Mouse (Mus musculus) lung, embryonic 14.5 days (tissue): ENCODE measurements at regions not wholly inside any gene's neighbourhood (a gene's known extent, or its start where the extent isn't known, plus 50 kb on each side); places are given as distances from the start of the nearest gene placed in this dataset.
"Not testable (repeated sequence)": the region's sequence is repeated elsewhere in the genome, so short reads cannot be mapped to it uniquely, and the experiment has no call there.

Experiments used
- ATAC-seq: fragments of 200-750 bp; cut with Nextera tagmentation; 2 replicates; pipeline ENCODE4 v1.8.0; 2017; ENCODE audit warnings: mild to moderate bottlenecking, moderate TSS enrichment, moderate library complexity; ENCODE audit not compliant: insufficient read depth
- DNase-seq: peaks from one replicate; pipeline ENCODE4 v3.0.0-alpha.2; 2015
- H3K27ac ChIP-seq: fragments of 300-500 bp; sonication (generic); 2 replicates; pipeline ENCODE4 v1.5.1; 2014; ENCODE audit warnings: low read depth, mild to moderate bottlenecking, moderate library complexity
- H3K27me3 ChIP-seq: fragments of 300-500 bp; sonication (generic); 2 replicates; pipeline ENCODE4 v1.6.1; 2014; ENCODE audit warnings: low read length, control low read depth; ENCODE audit not compliant: insufficient read depth
- H3K36me3 ChIP-seq: fragments of 300-500 bp; sonication (generic); 2 replicates; pipeline ENCODE4 v1.6.1; 2014; ENCODE audit warnings: control low read depth; ENCODE audit not compliant: insufficient read depth
- H3K4me1 ChIP-seq: fragments of 300-500 bp; sonication (generic); 2 replicates; pipeline ENCODE4 v1.6.1; 2014; ENCODE audit warnings: antibody characterized with exemption, control low read depth; ENCODE audit not compliant: insufficient read depth
- H3K4me2 ChIP-seq: fragments of 300-500 bp; sonication (generic); 2 replicates; pipeline ENCODE4 v1.6.1; 2014; ENCODE audit warnings: mild to moderate bottlenecking
- H3K4me3 ChIP-seq: fragments of 300-500 bp; sonication (generic); 2 replicates; pipeline ENCODE4 v1.5.1; 2014; ENCODE audit warnings: low read depth, low read length
- H3K9ac ChIP-seq: fragments of 300-500 bp; sonication (generic); 2 replicates; pipeline ENCODE4 v1.6.1; 2014
- H3K9me3 ChIP-seq: fragments of 300-500 bp; sonication (generic); 2 replicates; pipeline ENCODE4 v1.6.1; 2016; ENCODE audit warnings: low read depth, low read length, control low read depth
- CTCF ChIP-seq: IDR thresholded peaks from 2 replicates; pipeline ENCODE4 v1.5.1; 2016; ENCODE audit warnings: antibody characterized with exemption, low read depth
- WGBS: fragments of 180-500 bp; shearing (Covaris S2); extraction: QIAGEN DNeasy Blood & Tissue Kit; methylation state at CpG from one replicate; pipeline ENCODE4 v1.1.7; 2014; 5-methylcytosine and 5-hydroxymethylcytosine counted together

DNA sequence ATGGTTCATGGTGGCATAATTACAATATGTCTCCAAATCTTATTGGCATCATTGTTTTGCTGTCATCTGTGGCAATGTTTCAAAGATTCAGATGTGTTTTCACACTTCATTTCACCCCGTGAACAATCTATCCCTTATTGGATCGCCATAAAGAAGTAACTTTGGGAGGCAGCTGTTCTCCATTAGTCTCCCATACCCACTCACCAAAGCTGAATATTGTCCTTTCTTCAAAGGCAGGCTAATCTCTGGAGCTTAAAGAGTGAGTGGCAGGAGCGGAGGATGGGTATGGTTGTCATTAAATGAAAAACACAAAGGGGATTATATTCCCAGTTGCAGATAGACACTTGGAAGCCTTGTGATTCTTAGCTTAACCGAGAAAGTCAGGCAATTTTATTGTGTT, 2660.3 kb upstream of the Gm12353 start:
- H3K27ac ChIP-seq, result no peak overlapping the region
- ATAC-seq (no peak), DNase-seq (no peak)
- 71% methylated on average over 4 of the region's 4 CpGs for WGBS
- H3K4me3 ChIP-seq, result no peak overlapping the region
- H3K27me3 ChIP-seq, result no peaks in the 10 kb centered on the region
- no peak for TF ChIP-seq CTCF
- H3K9ac ChIP-seq, result no peak overlapping the region
- H3K4me2 ChIP-seq, result no peak overlapping the region
- H3K4me1 ChIP-seq, result no peaks in the 10 kb centered on the region
- no peaks in the 10 kb centered on the region for H3K9me3 ChIP-seq
- no peaks in the 10 kb centered on the region for H3K36me3 ChIP-seq

DNA sequence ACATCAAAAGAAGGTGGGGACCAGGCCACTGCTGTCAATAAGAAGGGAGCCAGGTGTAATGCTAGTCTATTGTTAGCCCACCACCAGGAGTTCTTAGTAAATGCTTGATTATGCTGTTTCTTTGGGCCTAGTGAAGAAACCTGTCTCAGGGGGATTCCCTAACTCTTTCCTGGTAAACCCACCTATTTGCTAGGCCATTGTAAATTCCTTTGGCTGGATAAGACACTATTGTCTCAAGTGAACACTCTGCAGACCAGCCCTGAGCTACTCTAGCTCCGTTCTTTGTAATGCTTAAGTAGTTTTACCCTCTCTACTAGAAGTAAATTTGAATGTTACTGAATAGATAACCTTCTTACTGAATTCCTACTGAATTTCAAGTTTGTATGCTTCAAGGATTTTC, 2650.7 kb upstream of the Gm12353 start:
- not testable (repeated sequence) for H3K9me3 ChIP-seq, H3K36me3 ChIP-seq, DNase-seq, H3K4me1 ChIP-seq, ATAC-seq, H3K4me2 ChIP-seq, H3K27me3 ChIP-seq, H3K4me3 ChIP-seq, H3K9ac ChIP-seq, H3K27ac ChIP-seq
- 53% methylated on average over 1 of the region's 1 CpGs for WGBS

DNA sequence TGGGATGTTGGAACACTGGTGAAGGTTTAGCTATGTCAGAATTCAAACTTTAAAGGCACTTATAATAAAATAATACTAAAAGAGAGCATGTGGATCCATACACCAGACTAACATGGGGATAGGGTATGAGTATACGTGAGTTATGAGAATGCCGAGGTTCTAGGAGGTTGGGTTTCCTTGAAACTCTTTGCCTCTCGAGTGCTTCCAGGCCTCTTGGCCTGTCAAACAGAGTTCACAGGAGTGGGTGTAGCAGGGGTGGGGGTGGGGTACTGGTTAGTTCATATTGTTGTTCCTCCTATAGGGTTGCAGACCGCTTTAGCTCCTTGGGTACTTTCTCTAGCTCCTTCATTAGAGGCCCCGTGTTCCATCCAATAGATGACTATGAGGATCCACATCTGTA, 2650.3 kb upstream of the Gm12353 start:
- ATAC-seq, H3K4me2 ChIP-seq, H3K9me3 ChIP-seq, H3K36me3 ChIP-seq, H3K4me3 ChIP-seq, H3K4me1 ChIP-seq, H3K27me3 ChIP-seq, DNase-seq, H3K9ac ChIP-seq, H3K27ac ChIP-seq: not testable (repeated sequence)
- 79% methylated on average over 5 of the region's 5 CpGs for WGBS

DNA sequence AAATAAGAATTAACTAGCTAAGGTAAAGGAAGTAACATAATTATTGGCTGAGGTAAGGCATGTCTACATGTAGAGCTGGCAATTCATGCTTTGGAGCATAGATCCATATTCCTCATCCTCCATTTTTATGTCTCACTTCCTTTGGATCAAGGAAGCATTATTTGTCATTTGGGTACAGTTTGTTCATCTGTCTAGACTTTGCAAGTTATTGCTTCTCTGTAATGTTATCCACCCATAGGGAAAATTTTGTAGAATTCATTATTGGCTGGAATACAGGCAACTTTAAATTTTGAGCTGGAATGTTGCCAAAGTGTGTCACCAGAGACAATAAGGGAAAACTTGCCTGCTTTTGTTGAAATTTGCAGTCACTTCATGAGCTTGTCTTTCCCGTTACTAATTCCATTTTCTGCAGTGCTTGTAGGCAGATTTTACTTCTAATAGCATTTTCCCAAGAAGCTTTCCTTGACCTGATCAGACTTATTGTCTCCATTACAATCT, 2623.5 kb upstream of the Gm12353 start:
- WGBS, result 73% methylated on average over 1 of the region's 1 CpGs
- DNase-seq, result no peak
- Histone ChIP-seq H3K4me3 (no peak overlapping the region), H3K4me2 (no peak overlapping the region), H3K9ac (no peak overlapping the region), H3K36me3 (no peaks in the 10 kb centered on the region), H3K9me3 (no peaks in the 10 kb centered on the region; the same call in 1 of the 2 replicates), H3K27me3 (no peaks in the 10 kb centered on the region), H3K27ac (no peak overlapping the region), H3K4me1 (no peaks in the 10 kb centered on the region)
- TF ChIP-seq CTCF, result no peak
- ATAC-seq, result no peak

DNA sequence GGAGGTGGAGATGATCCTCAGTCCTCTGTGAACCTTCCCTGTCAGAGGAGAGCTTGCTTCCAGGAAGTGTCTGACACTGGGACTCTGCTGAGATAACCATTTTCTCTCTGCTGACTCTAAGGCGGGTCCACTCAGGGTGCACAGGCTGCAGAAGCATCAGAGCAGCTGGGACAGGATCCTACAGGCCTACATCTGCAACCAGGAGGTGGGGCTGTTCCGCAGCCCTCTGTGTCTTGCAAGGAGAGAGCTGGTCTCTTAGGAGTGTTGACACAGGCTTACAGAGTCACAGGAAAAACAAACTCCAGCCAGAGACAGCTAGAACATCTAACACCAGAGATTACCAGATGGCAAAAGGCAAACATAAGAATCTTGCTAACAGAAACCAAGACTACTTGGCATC, 2578.6 kb upstream of the Gm12353 start:
- Histone ChIP-seq H3K4me1 (no peaks in the 10 kb centered on the region), H3K4me3 (no peak overlapping the region), H3K9ac (no peak overlapping the region), H3K4me2 (no peak overlapping the region), H3K9me3 (no peaks in the 10 kb centered on the region), H3K36me3 (no peaks in the 10 kb centered on the region), H3K27ac (no peak overlapping the region), H3K27me3 (no peaks in the 10 kb centered on the region)
- WGBS, result 15% methylated on average over 2 of the region's 2 CpGs
- DNase-seq, result peak; percentile 4
- TF ChIP-seq CTCF, result no peak
- ATAC-seq, result no peak
